Mouse (Mus musculus) heart, embryonic 10.5 days (tissue): Measurements from ENCODE around the gene Drap1. TPM values are rescaled to one million over a fixed set of nuclear protein-coding genes. Genes with fewer than 3 reads are reported as not detected.

ENCODE experiments used
- DNase-seq: peaks from one replicate; pipeline ENCODE4 v3.0.0-alpha.2; 2017; ENCODE audit warnings: low spot score
- H3K27ac ChIP-seq: fragments of 300-500 bp; sonication (generic); 2 replicates; pipeline ENCODE4 v1.5.1; 2016; ENCODE audit warnings: mild to moderate bottlenecking
- H3K27me3 ChIP-seq: fragments of 300-500 bp; sonication (generic); 2 replicates; pipeline ENCODE4 v1.6.1; 2016; ENCODE audit warnings: mild to moderate bottlenecking; ENCODE audit not compliant: poor library complexity, insufficient read depth, severe bottlenecking
- H3K36me3 ChIP-seq: fragments of 300-500 bp; sonication (generic); 2 replicates; pipeline ENCODE4 v1.6.1; 2016; ENCODE audit warnings: mild to moderate bottlenecking, moderate library complexity
- H3K4me1 ChIP-seq: fragments of 300-500 bp; sonication (generic); 2 replicates; pipeline ENCODE4 v1.6.1; 2016; ENCODE audit warnings: mild to moderate bottlenecking
- H3K4me3 ChIP-seq: fragments of 300-500 bp; sonication (generic); 2 replicates; pipeline ENCODE4 v1.5.1; 2016; ENCODE audit warnings: mild to moderate bottlenecking, moderate library complexity
- H3K9me3 ChIP-seq: fragments of 300-500 bp; sonication (generic); 2 replicates; pipeline ENCODE4 v1.6.1; 2016; ENCODE audit warnings: mild to moderate bottlenecking, moderate library complexity
- WGBS: fragments of 180-500 bp; shearing (Covaris S2); methylation state at CpG from one replicate; pipeline ENCODE4 v1.1.7; 2016; 5-methylcytosine and 5-hydroxymethylcytosine counted together
- polyA plus RNA-seq: library from polyadenylated mRNA; unstranded; fragments of >200 nt; fragmentation: Nextera tagmentation; extraction: Ambion mirVana; gene quantifications from 2 replicates; pipeline ENCODE4 v1.2.1, GENCODE M21; 2016

Gene Drap1
- polyA plus RNA-seq, 1 experiment from 2014 or later: 209 TPM

DNA sequence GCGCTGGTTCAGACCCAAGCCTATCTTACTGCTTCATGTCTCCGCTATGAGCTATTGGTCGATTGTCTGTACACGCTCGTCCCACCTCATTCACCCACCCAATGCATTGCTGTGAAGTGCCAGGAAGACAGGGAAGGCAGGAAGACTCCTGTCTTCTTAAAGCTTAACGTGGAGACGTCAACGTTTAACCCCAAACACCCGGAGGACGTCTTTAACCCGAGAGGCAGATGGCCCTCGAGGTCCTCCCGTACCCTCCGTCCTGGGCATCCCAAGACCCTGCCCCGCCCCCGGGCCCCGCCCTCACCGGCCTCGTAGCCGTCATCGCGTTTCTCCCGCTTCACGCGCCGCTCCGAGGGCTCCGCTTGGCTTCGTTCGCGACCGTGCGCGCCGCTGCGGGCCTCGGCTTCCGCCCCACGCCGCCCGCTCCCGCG is 36.8 kb downstream of the Drap1 start:
- Histone ChIP-seq H3K27me3 (no peaks in the 10 kb centered on the region), H3K9me3 (no peaks in the 10 kb centered on the region), H3K36me3 (peaks cover 30% of the 10 kb centered on the region), H3K4me3 (peak overlapping the region; percentile 99), H3K27ac (peak overlapping the region; percentile 92), H3K4me1 (peaks cover 40% of the 10 kb centered on the region)
- WGBS: under 1% methylated on average over 43 of the region's 43 CpGs
- no peak for DNase-seq

DNA sequence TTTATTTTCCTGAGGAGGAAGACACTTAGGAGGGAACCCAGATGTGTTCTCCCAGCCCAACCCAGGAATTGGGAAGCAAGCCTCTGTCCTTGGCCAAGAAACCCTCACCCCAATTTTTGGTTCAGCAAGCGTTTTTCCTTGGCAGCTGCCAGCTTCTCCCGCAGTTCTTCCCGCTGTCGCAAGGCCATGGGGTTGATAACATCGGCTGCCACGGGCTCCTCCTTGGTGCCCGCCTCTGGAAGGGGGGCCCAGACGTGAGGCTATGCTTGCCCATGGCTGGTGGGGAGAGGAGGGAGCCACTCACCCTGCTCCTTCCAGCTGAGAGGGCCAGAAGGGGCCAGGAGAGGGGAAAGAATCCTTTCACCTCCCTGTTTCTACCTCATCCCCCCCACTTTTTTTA is 40.1 kb downstream of the Drap1 start:
- H3K4me3 ChIP-seq: no peak overlapping the region
- no peak for DNase-seq
- 87% methylated on average over 8 of the region's 8 CpGs for WGBS
- peaks cover 25% of the 10 kb centered on the region for H3K4me1 ChIP-seq
- no peaks in the 10 kb centered on the region for H3K27me3 ChIP-seq
- peaks cover 63% of the 10 kb centered on the region for H3K36me3 ChIP-seq
- H3K9me3 ChIP-seq: no peaks in the 10 kb centered on the region
- no peak overlapping the region for H3K27ac ChIP-seq

DNA sequence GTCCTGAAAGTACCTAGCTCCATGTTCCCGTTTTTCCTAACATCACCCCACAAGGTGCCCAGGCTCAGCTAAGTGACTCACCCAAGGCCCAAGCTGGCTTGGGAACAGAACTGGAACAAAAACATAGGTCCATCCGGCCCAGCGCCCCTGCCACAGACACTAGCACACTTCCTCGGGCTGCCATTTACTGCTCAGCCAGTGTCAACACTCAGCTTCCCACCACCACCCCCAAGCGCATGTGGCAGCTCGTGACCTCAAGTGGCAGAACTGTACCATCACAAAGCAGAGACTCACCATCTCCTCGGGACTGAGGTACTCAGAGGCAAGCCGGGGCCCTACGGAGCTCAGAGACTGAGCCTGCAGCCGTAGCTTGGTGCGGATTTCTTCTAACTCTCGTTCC is 41.5 kb downstream of the Drap1 start:
- WGBS: 90% methylated on average over 12 of the region's 12 CpGs
- no peaks in the 10 kb centered on the region for H3K27me3 ChIP-seq
- DNase-seq: no peak
- H3K9me3 ChIP-seq: no peaks in the 10 kb centered on the region
- H3K4me3 ChIP-seq: no peak overlapping the region
- no peak overlapping the region for H3K27ac ChIP-seq
- peaks cover 19% of the 10 kb centered on the region for H3K4me1 ChIP-seq
- peaks cover 77% of the 10 kb centered on the region for H3K36me3 ChIP-seq

DNA sequence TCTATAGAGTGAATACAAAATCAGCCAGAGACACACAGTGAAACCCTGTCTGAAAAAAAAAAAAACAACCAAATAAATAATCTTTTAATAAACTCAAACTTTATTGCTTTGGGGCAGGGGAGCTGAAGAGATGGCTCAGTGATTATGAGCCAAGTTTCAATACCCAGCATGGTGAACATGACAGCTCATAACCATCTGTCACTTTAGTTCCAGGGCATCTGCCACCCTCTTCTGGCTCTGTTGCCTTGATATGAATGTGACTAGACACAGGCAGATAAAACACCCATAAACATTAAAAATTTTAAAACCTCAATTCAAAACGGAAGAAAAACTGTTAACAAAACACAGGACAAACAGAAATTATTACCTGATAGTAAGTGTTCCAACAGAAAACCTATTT is 47.3 kb downstream of the Drap1 start:
- WGBS: 87% methylated on average over 1 of the region's 1 CpGs
- H3K27me3 ChIP-seq: no peaks in the 10 kb centered on the region
- H3K9me3 ChIP-seq: no peaks in the 10 kb centered on the region
- no peak for DNase-seq
- peaks cover 76% of the 10 kb centered on the region for H3K36me3 ChIP-seq
- peaks cover 11% of the 10 kb centered on the region for H3K4me1 ChIP-seq
- no peak overlapping the region for H3K4me3 ChIP-seq
- H3K27ac ChIP-seq: no peak overlapping the region

DNA sequence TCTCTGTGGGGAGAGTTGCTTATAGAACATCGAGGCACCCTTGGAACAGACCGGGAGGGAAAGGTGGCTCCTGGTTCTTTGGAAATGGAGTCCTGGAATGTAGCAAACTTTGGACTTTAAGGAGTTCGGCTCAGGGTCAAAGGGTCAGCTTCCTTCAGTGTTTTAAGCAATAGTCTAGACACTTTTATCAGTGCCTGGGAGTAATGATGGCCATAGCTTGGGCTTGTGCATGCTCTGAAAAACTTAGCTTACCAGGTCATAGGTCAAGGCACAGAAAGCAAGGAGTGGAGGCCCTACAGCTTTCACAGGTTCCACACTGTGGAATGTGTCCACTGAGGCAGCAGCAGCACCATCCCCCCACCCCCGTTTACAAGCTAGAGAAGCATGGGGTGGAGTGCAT is 50.0 kb downstream of the Drap1 start:
- WGBS: 73% methylated on average over 4 of the region's 4 CpGs
- no peak for DNase-seq
- no peaks in the 10 kb centered on the region for H3K27me3 ChIP-seq
- peaks cover 11% of the 10 kb centered on the region for H3K4me1 ChIP-seq
- H3K27ac ChIP-seq: no peak overlapping the region
- no peaks in the 10 kb centered on the region for H3K9me3 ChIP-seq
- peaks cover 74% of the 10 kb centered on the region for H3K36me3 ChIP-seq
- 0 out of 2 replicates have a peak overlapping the region, but pooled peaks have one; percentile 1 for H3K4me3 ChIP-seq

DNA sequence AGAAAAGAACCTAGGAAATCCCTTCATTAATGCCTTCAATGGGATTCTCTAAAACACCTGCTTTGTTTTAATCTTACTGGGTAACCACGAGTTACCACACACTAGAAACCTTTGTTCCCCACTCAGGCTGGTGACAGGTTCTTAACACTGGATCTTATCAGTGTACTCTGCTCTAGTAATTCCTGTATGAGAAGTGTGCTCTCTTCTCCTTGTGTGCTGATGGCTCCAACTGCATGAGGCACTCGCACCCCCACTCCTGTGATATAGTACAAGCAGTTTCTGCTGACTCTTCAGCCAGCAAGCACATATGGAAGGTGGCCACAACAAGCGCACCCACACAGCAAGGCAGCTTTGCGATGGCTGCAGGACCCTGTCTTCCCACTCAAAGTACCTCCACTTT is 50.6 kb downstream of the Drap1 start:
- Histone ChIP-seq H3K27ac (no peak overlapping the region), H3K4me3 (no peak overlapping the region), H3K27me3 (no peaks in the 10 kb centered on the region), H3K9me3 (no peaks in the 10 kb centered on the region), H3K4me1 (peaks cover 11% of the 10 kb centered on the region), H3K36me3 (peaks cover 74% of the 10 kb centered on the region)
- WGBS: 71% methylated on average over 4 of the region's 4 CpGs
- DNase-seq: no peak

Other genes with a start within 250 kb of the Drap1 start
- 23.1 and 23.4 TPM in 2 replicates for gene Pacs1, start 151.9 kb downstream of the Drap1 start, polyA plus RNA-seq
- gene Sf3b2, start 129.5 kb downstream of the Drap1 start, polyA plus RNA-seq: 261 and 313 TPM in 2 replicates
- gene Gal3st3, start 126.6 kb downstream of the Drap1 start, polyA plus RNA-seq: 2.8 and 4.5 TPM in 2 replicates
- not detected in 2 replicates for gene Catsper1, start 89.2 kb downstream of the Drap1 start, polyA plus RNA-seq
- gene Cst6, start 75.4 kb downstream of the Drap1 start, polyA plus RNA-seq: 0.23 TPM in 1 of 2 replicates, not detected in the other
- 58.0 and 72.6 TPM in 2 replicates for gene Eif1ad, start 58.2 kb downstream of the Drap1 start, polyA plus RNA-seq
- 533 and 575 TPM in 2 replicates for gene Banf1, start 57.8 kb downstream of the Drap1 start, polyA plus RNA-seq
- gene Sart1, start 36.3 kb downstream of the Drap1 start, polyA plus RNA-seq: 52.7 and 88.8 TPM in 2 replicates
- gene Tsga10ip, start 22.5 kb downstream of the Drap1 start, polyA plus RNA-seq: 1.2 and 1.8 TPM in 2 replicates
- 39.3 and 49.1 TPM in 2 replicates for gene AI837181, start 165 bp upstream of the Drap1 start, polyA plus RNA-seq
- gene Fosl1, start 22.6 kb upstream of the Drap1 start, polyA plus RNA-seq: 0.34 and 0.49 TPM in 2 replicates
- gene Ccdc85b, start 32.9 kb upstream of the Drap1 start, polyA plus RNA-seq: 8.3 and 11.6 TPM in 2 replicates
- 79.5 and 87.9 TPM in 2 replicates for gene Fibp, start 35.6 kb upstream of the Drap1 start, polyA plus RNA-seq
- gene Ctsw, start 43.5 kb upstream of the Drap1 start, polyA plus RNA-seq: 0.85 and 1.1 TPM in 2 replicates
- gene Efemp2, start 49.0 kb upstream of the Drap1 start, polyA plus RNA-seq: 62.7 and 92.3 TPM in 2 replicates
- gene Mus81, start 63.4 kb upstream of the Drap1 start, polyA plus RNA-seq: 41.7 and 44.7 TPM in 2 replicates
- 2,322 and 2,829 TPM in 2 replicates for gene Cfl1, start 65.5 kb upstream of the Drap1 start, polyA plus RNA-seq
- 0.14 and 0.25 TPM in 2 replicates for gene 1700020D05Rik, start 78.8 kb upstream of the Drap1 start, polyA plus RNA-seq
- 10.6 and 15.6 TPM in 2 replicates for gene Snx32, start 85.6 kb upstream of the Drap1 start, polyA plus RNA-seq
- 0.35 TPM in 1 of 2 replicates, not detected in the other for gene Ovol1, start 135.7 kb upstream of the Drap1 start, polyA plus RNA-seq
- gene Ap5b1, start 143.0 kb upstream of the Drap1 start, polyA plus RNA-seq: 2.2 and 2.7 TPM in 2 replicates
- gene Rnaseh2c, start 176.9 kb upstream of the Drap1 start, polyA plus RNA-seq: 113 and 142 TPM in 2 replicates
- 33.2 and 35.4 TPM in 2 replicates for gene Kat5, start 185.3 kb upstream of the Drap1 start, polyA plus RNA-seq
- 36.8 and 38.1 TPM in 2 replicates for gene Rela, start 212.5 kb upstream of the Drap1 start, polyA plus RNA-seq
- 24.7 and 28.9 TPM in 2 replicates for gene Sipa1, start 238.7 kb upstream of the Drap1 start, polyA plus RNA-seq